Comparison of ENCODE assay signal across 23 mouse cellular contexts in the genomic region with DNA sequence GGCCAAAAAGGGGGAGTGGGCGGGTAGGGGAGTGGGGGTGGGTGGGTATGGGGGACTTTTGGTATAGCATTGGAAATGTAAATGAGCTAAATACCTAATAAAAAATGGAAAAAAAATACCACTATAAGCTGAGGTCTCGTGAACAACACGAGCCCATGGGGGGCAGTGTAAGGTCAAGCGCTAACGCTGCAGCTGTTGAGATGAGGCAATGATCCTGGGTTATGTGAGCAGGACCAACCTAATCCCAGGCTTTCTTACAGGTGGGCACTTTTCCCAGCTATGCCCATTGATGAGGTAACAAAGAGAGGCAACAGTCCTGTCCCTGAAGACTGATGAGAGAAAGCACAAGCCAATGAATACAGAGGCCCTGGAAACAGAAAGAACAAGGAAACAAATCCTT.
A peak's percentile ranks its signal among the peaks of the same experiment; 100 is the strongest.
DNase-seq lines count a peak whose midpoint lies in the region; ATAC-seq lines count a peak whose summit lies in the region.
"Had no signal": no experiment of that assay in that cellular context is flagged by ENCODE, and none has a peak within 500 bp of the region (broad histone marks: within the 10 kb centered on the region; RNA-seq: fewer than 3 reads in every experiment).

No protein-coding gene starts in this region.

- H3K27ac ChIP-seq in midbrain, embryonic 11.5 days (ENCODE audit: low read depth, low read length), result no peak overlapping the region
- H3K27ac ChIP-seq in midbrain, embryonic 16.5 days (ENCODE audit: low read length), result no peak overlapping the region
- H3K27ac ChIP-seq in limb, embryonic 13.5 days, result no peak overlapping the region
- H3K27ac ChIP-seq: heart, adult 2 months; heart, embryonic 13.5 days; hindbrain, embryonic 14.5 days; hindbrain, postnatal 0 days had no signal

- no peaks in the 10 kb centered on the region for H3K9me3 ChIP-seq in midbrain, embryonic 11.5 days (ENCODE audit: control insufficient read depth, low read length)
- H3K9me3 ChIP-seq in midbrain, embryonic 16.5 days (replicated peaks; ENCODE audit: control insufficient read depth, low read length, poor library complexity, severe bottlenecking), result no peaks in the 10 kb centered on the region
- H3K9me3 ChIP-seq in limb, embryonic 13.5 days, result no peaks in the 10 kb centered on the region
- H3K9me3 ChIP-seq: heart, embryonic 10.5 days; heart, embryonic 13.5 days had no signal

- H3K9ac ChIP-seq in midbrain, embryonic 11.5 days (ENCODE audit: low read length), result no peak overlapping the region
- H3K9ac ChIP-seq in midbrain, embryonic 16.5 days (ENCODE audit: low read depth, low read length), result no peak overlapping the region
- no peak overlapping the region for H3K9ac ChIP-seq in limb, embryonic 13.5 days
- H3K9ac ChIP-seq: forebrain, postnatal 0 days; heart, embryonic 13.5 days; hindbrain, embryonic 14.5 days had no signal

- no peaks in the 10 kb centered on the region for H3K4me1 ChIP-seq in midbrain, embryonic 11.5 days (ENCODE audit: control insufficient read depth, insufficient read depth, low read length)
- no peaks in the 10 kb centered on the region for H3K4me1 ChIP-seq in midbrain, embryonic 16.5 days (ENCODE audit: control insufficient read depth, insufficient read depth, low read length)
- H3K4me1 ChIP-seq in limb, embryonic 13.5 days, result peaks cover 42% of the 10 kb centered on the region

- DNase-seq in midbrain, embryonic 11.5 days (ENCODE audit: low spot score, missing footprints), result peak; percentile 2
- DNase-seq in induced T-regulatory cell, adult 2 months (ENCODE audit: low read depth), result peak; percentile 6
- no peak for DNase-seq in cerebellum, adult 9-11 months
- DNase-seq in cerebellum, postnatal 4 days (ENCODE audit: low spot score in 2 of 2), result no peak
- DNase-seq: adrenal gland, adult 2 months; adrenal gland, postnatal 14 days; cerebellum, adult 11 months; cerebellum, adult 2 months; cerebellum, postnatal 10 days; cerebellum, postnatal 36 days; forebrain, postnatal 0 days; gastrocnemius, postnatal 10 days; gastrocnemius, postnatal 36 days; heart, adult 2 months; heart, postnatal 14 days; heart, postnatal 4 days had no signal

- no peak for ATAC-seq in midbrain, embryonic 11.5 days (ENCODE audit: low FRiP score)
- no peak for ATAC-seq in midbrain, embryonic 16.5 days
- 0 out of 2 replicates have a peak, but pooled peaks have one; percentile 60 for ATAC-seq in limb, embryonic 13.5 days (ENCODE audit: low FRiP score, low read depth)
- ATAC-seq: forebrain, embryonic 14.5 days; forebrain, postnatal 0 days; hindbrain, postnatal 0 days had no signal

- H3K4me3 ChIP-seq in midbrain, embryonic 11.5 days (ENCODE audit: low read depth, low read length), result no peak overlapping the region
- no peak overlapping the region for H3K4me3 ChIP-seq in midbrain, embryonic 16.5 days (ENCODE audit: low read depth, low read length)
- H3K4me3 ChIP-seq in limb, embryonic 13.5 days, result no peak overlapping the region
- H3K4me3 ChIP-seq: heart, adult 2 months; heart, embryonic 10.5 days; heart, embryonic 13.5 days had no signal

- 92% methylated on average over 4 of the region's 5 CpGs for WGBS in midbrain, embryonic 11.5 days
- WGBS in midbrain, embryonic 16.5 days, result 87% methylated on average over 4 of the region's 5 CpGs
- 52% methylated on average over 4 of the region's 5 CpGs for WGBS in limb, embryonic 13.5 days

- no peak overlapping the region for H3K4me2 ChIP-seq in midbrain, embryonic 11.5 days
- H3K4me2 ChIP-seq in midbrain, embryonic 16.5 days (ENCODE audit: low read length), result no peak overlapping the region
- no peak overlapping the region for H3K4me2 ChIP-seq in limb, embryonic 13.5 days (replicated peaks)
- H3K4me2 ChIP-seq: heart, embryonic 13.5 days; hindbrain, embryonic 14.5 days had no signal

- no peaks in the 10 kb centered on the region for H3K27me3 ChIP-seq in midbrain, embryonic 11.5 days (ENCODE audit: control insufficient read depth, insufficient read depth, low read length)
- no peaks in the 10 kb centered on the region for H3K27me3 ChIP-seq in midbrain, embryonic 16.5 days (ENCODE audit: control insufficient read depth, insufficient read depth, low read depth, low read length)
- no peaks in the 10 kb centered on the region for H3K27me3 ChIP-seq in limb, embryonic 13.5 days
- H3K27me3 ChIP-seq: heart, embryonic 13.5 days had no signal

- H3K36me3 ChIP-seq in midbrain, embryonic 11.5 days (ENCODE audit: control insufficient read depth, insufficient read depth, low read length), result no peaks in the 10 kb centered on the region
- H3K36me3 ChIP-seq in midbrain, embryonic 16.5 days (ENCODE audit: control insufficient read depth, insufficient read depth, low read length), result no peaks in the 10 kb centered on the region
- no peaks in the 10 kb centered on the region for H3K36me3 ChIP-seq in limb, embryonic 13.5 days
- H3K36me3 ChIP-seq: heart, embryonic 10.5 days; heart, embryonic 13.5 days had no signal

Comparison
In these comparisons a context has a peak if more than half of its experiments do, and no peak if none do; other contexts are left out.
1. DNase-seq: peak in midbrain, embryonic 11.5 days (single experiment) and induced T-regulatory cell, adult 2 months (single experiment); none in cerebellum, adult 9-11 months (single experiment) and cerebellum, postnatal 4 days (0 of 2).